Mouse (Mus musculus): Measurements from ENCODE around the gene Hmox2. TPM values are rescaled to one million over a fixed set of nuclear protein-coding genes. Genes with fewer than 3 reads are reported as not detected.

Hmox2 gene
- polyA plus RNA-seq, 1 experiment from 2014 or later = 83.1 TPM

- under 1% methylated on average over 51 of the region's 51 CpGs for WGBS
- peaks cover 21% of the 10 kb centered on the region for H3K4me1 ChIP-seq (replicated peaks; ENCODE audit: control insufficient read depth, insufficient read depth, low read length)
Measured at GRCm38 (mm10) chr16:4789810-4790559, 63.8 kb downstream of the Hmox2 start, which contains the start of gene Cdip1. Cdip1 (minus strand) TSS chr16:4790292.

GRCm38 (mm10) chr16:4791332-4791731 is 65.2 kb downstream of the Hmox2 start:
- no peak overlapping the region for H3K27ac ChIP-seq (ENCODE audit: low read length)
- H3K4me2 ChIP-seq (ENCODE audit: low read length) = no peak overlapping the region
- H3K27me3 ChIP-seq (replicated peaks; ENCODE audit: control insufficient read depth, insufficient read depth, low read length) = no peaks in the 10 kb centered on the region
- ATAC-seq = no peak
- H3K9me3 ChIP-seq (ENCODE audit: control insufficient read depth, low read length) = no peaks in the 10 kb centered on the region
- no peaks in the 10 kb centered on the region for H3K36me3 ChIP-seq (ENCODE audit: control insufficient read depth, insufficient read depth)
- no peak overlapping the region for H3K9ac ChIP-seq (replicated peaks; ENCODE audit: low read depth, low read length)
- WGBS = 52% methylated on average over 2 of the region's 2 CpGs
- H3K4me1 ChIP-seq (replicated peaks; ENCODE audit: control insufficient read depth, insufficient read depth, low read length) = peaks cover 18% of the 10 kb centered on the region
- H3K4me3 ChIP-seq (replicated peaks; ENCODE audit: low read length) = no peak overlapping the region

More at GRCm38 (mm10) chr16:4789810-4790559, 63.8 kb downstream of the Hmox2 start, which contains the start of gene Cdip1:
- Histone ChIP-seq H3K9ac (replicated peaks; ENCODE audit: low read depth, low read length) (peak within 1 kb of the TSS; percentile 92), H3K4me3 (replicated peaks; ENCODE audit: low read length) (peak within 1 kb of the TSS; percentile 61), H3K9me3 (ENCODE audit: control insufficient read depth, low read length) (no peaks in the 10 kb centered on the region), H3K27ac (ENCODE audit: low read length) (peak within 1 kb of the TSS; percentile 98), H3K4me2 (ENCODE audit: low read length) (peak within 1 kb of the TSS; percentile 82), H3K36me3 (ENCODE audit: control insufficient read depth, insufficient read depth) (no peaks in the 10 kb centered on the region), H3K27me3 (replicated peaks; ENCODE audit: control insufficient read depth, insufficient read depth, low read length) (no peaks in the 10 kb centered on the region)
- ATAC-seq = peak; percentile 99

DNA sequence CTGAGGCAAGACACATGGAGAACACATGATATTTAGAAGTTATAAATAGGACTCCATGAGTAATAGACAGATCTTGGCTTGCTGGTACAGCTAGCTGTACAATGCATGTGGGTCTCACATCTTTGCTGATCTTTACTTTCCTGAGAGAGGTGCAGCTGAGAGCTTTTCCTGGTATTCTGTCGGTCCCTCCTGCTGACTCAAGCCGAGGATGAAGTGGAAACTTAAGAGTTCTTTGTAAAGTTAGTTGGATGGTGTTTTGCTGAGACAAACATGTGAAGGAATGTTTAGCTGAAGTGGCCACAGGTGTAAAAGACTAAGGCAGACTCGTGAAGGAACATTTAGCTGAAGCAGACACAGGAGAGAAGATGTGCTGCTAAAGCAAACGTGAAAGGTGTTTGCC is 70.5 kb downstream of the Hmox2 start:
- Histone ChIP-seq H3K4me2 (ENCODE audit: low read length) (no peak overlapping the region), H3K36me3 (ENCODE audit: control insufficient read depth, insufficient read depth) (no peaks in the 10 kb centered on the region), H3K9me3 (ENCODE audit: control insufficient read depth, low read length) (no peaks in the 10 kb centered on the region), H3K4me1 (replicated peaks; ENCODE audit: control insufficient read depth, insufficient read depth, low read length) (no peaks in the 10 kb centered on the region), H3K27me3 (replicated peaks; ENCODE audit: control insufficient read depth, insufficient read depth, low read length) (no peaks in the 10 kb centered on the region), H3K9ac (replicated peaks; ENCODE audit: low read depth, low read length) (no peak overlapping the region), H3K27ac (ENCODE audit: low read length) (no peak overlapping the region), H3K4me3 (replicated peaks; ENCODE audit: low read length) (no peak overlapping the region)
- ATAC-seq = no peak
- WGBS = 85% methylated on average over 4 of the region's 4 CpGs

Other genes with a start within 250 kb of the Hmox2 start
- gene Srl, start 184.5 kb upstream of the Hmox2 start, polyA plus RNA-seq (2015; fragmentation: Nextera tagmentation; extraction: Ambion mirVana) = 45.2 and 48.8 TPM in 2 replicates
- 13.2 and 14.9 TPM in 2 replicates for gene Tfap4, start 166.5 kb upstream of the Hmox2 start, polyA plus RNA-seq (2015; fragmentation: Nextera tagmentation; extraction: Ambion mirVana)
- 10.8 and 12.1 TPM in 2 replicates for gene Glis2, start 131.6 kb upstream of the Hmox2 start, polyA plus RNA-seq (2015; fragmentation: Nextera tagmentation; extraction: Ambion mirVana)
- gene Pam16, start 101.4 kb upstream of the Hmox2 start, polyA plus RNA-seq (2015; fragmentation: Nextera tagmentation; extraction: Ambion mirVana) = 132 and 157 TPM in 2 replicates
- 3.2 and 4.3 TPM in 2 replicates for gene Vasn, start 86.4 kb upstream of the Hmox2 start, polyA plus RNA-seq (2015; fragmentation: Nextera tagmentation; extraction: Ambion mirVana)
- 60.3 and 61.9 TPM in 2 replicates for gene Dnaja3, start 86.4 kb upstream of the Hmox2 start, polyA plus RNA-seq (2015; fragmentation: Nextera tagmentation; extraction: Ambion mirVana)
- 25.4 and 32.6 TPM in 2 replicates for gene Coro7, start 46.6 kb upstream of the Hmox2 start, polyA plus RNA-seq (2015; fragmentation: Nextera tagmentation; extraction: Ambion mirVana)
- 88.8 and 94.4 TPM in 2 replicates for gene Nmral1, start 7.0 kb upstream of the Hmox2 start, polyA plus RNA-seq (2015; fragmentation: Nextera tagmentation; extraction: Ambion mirVana)
- 107 and 119 TPM in 2 replicates for gene Cdip1, start 63.9 kb downstream of the Hmox2 start, polyA plus RNA-seq (2015; fragmentation: Nextera tagmentation; extraction: Ambion mirVana)
- gene 4930562C15Rik, start 109.1 kb downstream of the Hmox2 start, polyA plus RNA-seq (2015; fragmentation: Nextera tagmentation; extraction: Ambion mirVana) = 0.15 and 0.80 TPM in 2 replicates
- 49.9 and 51.8 TPM in 2 replicates for gene Ubald1, start 154.0 kb downstream of the Hmox2 start, polyA plus RNA-seq (2015; fragmentation: Nextera tagmentation; extraction: Ambion mirVana)
- 104 and 108 TPM in 2 replicates for gene Mgrn1, start 159.9 kb downstream of the Hmox2 start, polyA plus RNA-seq (2015; fragmentation: Nextera tagmentation; extraction: Ambion mirVana)
- gene Nudt16l1, start 212.4 kb downstream of the Hmox2 start, polyA plus RNA-seq (2015; fragmentation: Nextera tagmentation; extraction: Ambion mirVana) = 139 and 148 TPM in 2 replicates
- gene Anks3, start 237.8 kb downstream of the Hmox2 start, polyA plus RNA-seq (2015; fragmentation: Nextera tagmentation; extraction: Ambion mirVana) = 74.5 and 85.7 TPM in 2 replicates